Mouse (Mus musculus): ENCODE results near the gene Vwa5a.

Gene Vwa5a

GRCm38 (mm10) chr9:38718102-38718501 lies at the start of gene Vwa5a:
Vwa5a (plus strand) TSS chr9:38718268.
- no peak for DNase-seq

GRCm38 (mm10) chr9:38672887-38673286 lies 45.2 kb upstream of the Vwa5a start:
- no peak for DNase-seq

GRCm38 (mm10) chr9:38674501-38674900 lies 43.6 kb upstream of the Vwa5a start, which contains the start of gene Olfr918:
Olfr918 (minus strand) TSS chr9:38674601.
- no peak for DNase-seq

GRCm38 (mm10) chr9:38718927-38719441 lies 916 bp downstream of the Vwa5a start:
- DNase-seq, result no peak

- no peak for DNase-seq
Observed at GRCm38 (mm10) chr9:38724044-38724443, 6.0 kb downstream of the Vwa5a start.

- DNase-seq, result no peak
Observed at GRCm38 (mm10) chr9:38728218-38728617, 10.2 kb downstream of the Vwa5a start.

- no peak for DNase-seq
Observed at GRCm38 (mm10) chr9:38741408-38741807, 23.3 kb downstream of the Vwa5a start.

- DNase-seq, result no peak
Observed at GRCm38 (mm10) chr9:38744619-38745315, 26.7 kb downstream of the Vwa5a start.

- no peak for DNase-seq
Observed at GRCm38 (mm10) chr9:38751999-38752398, 33.9 kb downstream of the Vwa5a start, which contains the start of gene Olfr920. Olfr920 (plus strand) TSS chr9:38752299.

- DNase-seq, result no peak
Observed at GRCm38 (mm10) chr9:38772768-38773167, 54.7 kb downstream of the Vwa5a start, which contains the start of gene Olfr921. Olfr921 (plus strand) TSS chr9:38773068.

- DNase-seq, result no peak
Observed at GRCm38 (mm10) chr9:38792689-38793088, 74.6 kb downstream of the Vwa5a start.

All from spleen, adult 18-20 months (tissue).